Mouse (Mus musculus) urinary bladder, postnatal 10 days (tissue): ENCODE measurements around the gene Ust.

ENCODE experiments used
- DNase-seq: peaks from one replicate; pipeline ENCODE4 v3.0.0; 2022; ENCODE audit warnings: low spot score

The Ust gene

GRCm38 (mm10) chr10:8224641-8225040, 294.0 kb downstream of the Ust start:
- no peak for DNase-seq

- DNase-seq: no peak
Measured at GRCm38 (mm10) chr10:8224046-8224445, 294.6 kb downstream of the Ust start.

GRCm38 (mm10) chr10:8216946-8217345, 301.7 kb downstream of the Ust start:
- DNase-seq: no peak

- no peak for DNase-seq
Measured at GRCm38 (mm10) chr10:8215181-8215580, 303.4 kb downstream of the Ust start.

- DNase-seq: no peak
Measured at GRCm38 (mm10) chr10:8213906-8214421, 304.7 kb downstream of the Ust start.

- no peak for DNase-seq
Measured at GRCm38 (mm10) chr10:8213266-8213905, 305.2 kb downstream of the Ust start.

GRCm38 (mm10) chr10:8212611-8213226, 305.9 kb downstream of the Ust start:
- no peak for DNase-seq

- DNase-seq: no peak
Measured at GRCm38 (mm10) chr10:8211694-8212093, 306.9 kb downstream of the Ust start.

- DNase-seq: no peak
Measured at GRCm38 (mm10) chr10:8210366-8210765, 308.3 kb downstream of the Ust start.

- no peak for DNase-seq
Measured at GRCm38 (mm10) chr10:8207358-8207757, 311.3 kb downstream of the Ust start.

GRCm38 (mm10) chr10:8203681-8204080, 314.9 kb downstream of the Ust start:
- no peak for DNase-seq

GRCm38 (mm10) chr10:8199816-8200215, 318.8 kb downstream of the Ust start:
- DNase-seq: no peak

- no peak for DNase-seq
Measured at GRCm38 (mm10) chr10:8199026-8199756, 319.4 kb downstream of the Ust start.

GRCm38 (mm10) chr10:8197661-8198060, 321.0 kb downstream of the Ust start:
- no peak for DNase-seq

- no peak for DNase-seq
Measured at GRCm38 (mm10) chr10:8196300-8196699, 322.3 kb downstream of the Ust start.

- no peak for DNase-seq
Measured at GRCm38 (mm10) chr10:8195730-8196129, 322.9 kb downstream of the Ust start.

- DNase-seq: no peak
Measured at GRCm38 (mm10) chr10:8189331-8189981, 329.2 kb downstream of the Ust start.

- DNase-seq: no peak
Measured at GRCm38 (mm10) chr10:8185586-8185985, 333.0 kb downstream of the Ust start.

GRCm38 (mm10) chr10:8184711-8185110, 333.9 kb downstream of the Ust start:
- no peak for DNase-seq

GRCm38 (mm10) chr10:8183171-8183570, 335.5 kb downstream of the Ust start:
- DNase-seq: no peak

GRCm38 (mm10) chr10:8181596-8182185, 336.9 kb downstream of the Ust start:
- DNase-seq: no peak

- no peak for DNase-seq
Measured at GRCm38 (mm10) chr10:8177618-8178017, 341.0 kb downstream of the Ust start.
